Mouse (Mus musculus) liver, embryonic 15.5 days (tissue): Measurements from ENCODE around the gene Majin. TPM values are rescaled to one million over a fixed set of nuclear protein-coding genes. Genes with fewer than 3 reads are reported as not detected.

Experiments used
- ATAC-seq: fragments of 200-750 bp; cut with Nextera tagmentation; 2 replicates; pipeline ENCODE4 v1.8.0; 2017; ENCODE audit warnings: moderate number of reproducible peaks, mild to moderate bottlenecking, moderate library complexity; ENCODE audit not compliant: insufficient read depth
- H3K27ac ChIP-seq: fragments of 300-500 bp; sonication (generic); replicated peaks from 2 replicates; pipeline ENCODE4 v1.5.1; 2015; ENCODE audit warnings: mild to moderate bottlenecking, inconsistent platforms
- H3K27me3 ChIP-seq: fragments of 300-500 bp; sonication (generic); 2 replicates; pipeline ENCODE4 v1.6.1; 2015; ENCODE audit warnings: mild to moderate bottlenecking, inconsistent platforms
- H3K36me3 ChIP-seq: fragments of 300-500 bp; sonication (generic); replicated peaks from 2 replicates; pipeline ENCODE4 v1.6.1; 2015; ENCODE audit warnings: moderate library complexity, mild to moderate bottlenecking, inconsistent platforms
- H3K4me1 ChIP-seq: fragments of 300-500 bp; sonication (generic); replicated peaks from 2 replicates; pipeline ENCODE4 v1.6.1; 2015; ENCODE audit warnings: inconsistent platforms
- H3K4me2 ChIP-seq: fragments of 300-500 bp; sonication (generic); 2 replicates; pipeline ENCODE4 v1.6.1; 2015; ENCODE audit warnings: moderate library complexity, mild to moderate bottlenecking, inconsistent platforms
- H3K4me3 ChIP-seq: fragments of 300-500 bp; sonication (generic); replicated peaks from 2 replicates; pipeline ENCODE4 v1.5.1; 2015; ENCODE audit warnings: mild to moderate bottlenecking, inconsistent platforms
- H3K9ac ChIP-seq: fragments of 300-500 bp; sonication (generic); 2 replicates; pipeline ENCODE4 v1.6.1; 2015; ENCODE audit warnings: moderate library complexity, mild to moderate bottlenecking, inconsistent platforms
- H3K9me3 ChIP-seq: fragments of 300-500 bp; sonication (generic); replicated peaks from 2 replicates; pipeline ENCODE4 v1.6.1; 2016; ENCODE audit warnings: inconsistent platforms
- WGBS: fragments of 180-500 bp; shearing (Covaris S2); methylation state at CpG from one replicate; pipeline ENCODE4 v1.1.7; 2015; ENCODE audit warnings: mixed read lengths; ENCODE audit not compliant: insufficient replicate concordance; 5-methylcytosine and 5-hydroxymethylcytosine counted together
- polyA plus RNA-seq: library from polyadenylated mRNA; unstranded; fragments of >200 nt; fragmentation: Nextera tagmentation; extraction: Ambion mirVana; gene quantifications from 2 replicates; pipeline ENCODE4 v1.2.1, GENCODE M21; 2015

Gene Majin
- polyA plus RNA-seq, 1 experiment from 2014 or later: not detected

DNA sequence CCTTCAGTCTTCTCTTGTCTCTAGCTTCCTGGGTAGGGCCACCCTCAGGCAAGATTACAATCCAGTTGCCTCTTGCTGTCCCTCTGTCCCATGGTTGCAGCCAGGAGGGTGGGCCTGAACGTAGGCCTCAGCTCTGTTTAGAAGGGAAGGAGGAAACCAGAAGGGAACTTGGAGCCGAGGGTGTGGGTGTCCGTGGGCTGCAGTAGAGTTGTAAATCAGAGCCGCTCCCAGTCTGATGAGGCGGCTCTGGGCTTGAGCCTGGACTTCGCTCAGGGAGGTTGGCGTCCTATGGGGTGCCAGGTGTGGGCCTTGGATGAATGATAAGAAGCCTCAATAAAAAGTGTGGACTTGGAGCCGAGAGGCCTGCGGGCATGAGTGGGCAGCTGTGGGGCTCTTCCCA lies 80.0 kb downstream of the Majin start:
- 40% methylated on average over 9 of the region's 9 CpGs for WGBS
- peak overlapping the region; percentile 40 for H3K4me3 ChIP-seq
- H3K9ac ChIP-seq: peak overlapping the region; percentile 28; the same call in 1 of the 2 replicates
- peak overlapping the region; percentile 51 for H3K4me2 ChIP-seq
- no peaks in the 10 kb centered on the region for H3K9me3 ChIP-seq
- peak overlapping the region; percentile 14; the same call in 1 of the 2 replicates for H3K27ac ChIP-seq
- H3K27me3 ChIP-seq: peaks cover 7% of the 10 kb centered on the region; the same call in 1 of the 2 replicates
- ATAC-seq: no peak
- peaks cover 50% of the 10 kb centered on the region for H3K4me1 ChIP-seq
- peaks cover 26% of the 10 kb centered on the region for H3K36me3 ChIP-seq

DNA sequence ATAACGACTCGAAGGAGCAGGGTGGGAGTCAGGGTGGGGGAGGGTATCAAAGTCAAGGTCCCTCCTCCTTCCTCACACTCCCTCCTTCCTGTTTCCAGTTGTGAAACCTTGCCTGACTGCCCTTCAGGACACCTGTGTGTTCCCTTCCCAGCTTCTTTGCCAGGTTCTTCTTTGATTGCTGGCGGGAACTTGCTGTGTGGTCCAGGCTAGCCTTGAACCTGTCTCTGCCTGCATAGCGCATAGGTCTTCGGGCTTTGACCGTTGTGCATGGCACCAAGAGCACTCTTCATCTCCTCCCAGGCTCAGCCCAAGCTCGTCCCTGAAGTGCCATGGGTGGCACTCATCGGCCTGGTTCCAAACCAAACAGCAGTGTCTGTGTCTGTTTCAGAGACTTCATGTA lies 80.8 kb downstream of the Majin start:
- Histone ChIP-seq H3K9ac (no peak overlapping the region), H3K27ac (no peak overlapping the region)
- WGBS: 71% methylated on average over 8 of the region's 8 CpGs

DNA sequence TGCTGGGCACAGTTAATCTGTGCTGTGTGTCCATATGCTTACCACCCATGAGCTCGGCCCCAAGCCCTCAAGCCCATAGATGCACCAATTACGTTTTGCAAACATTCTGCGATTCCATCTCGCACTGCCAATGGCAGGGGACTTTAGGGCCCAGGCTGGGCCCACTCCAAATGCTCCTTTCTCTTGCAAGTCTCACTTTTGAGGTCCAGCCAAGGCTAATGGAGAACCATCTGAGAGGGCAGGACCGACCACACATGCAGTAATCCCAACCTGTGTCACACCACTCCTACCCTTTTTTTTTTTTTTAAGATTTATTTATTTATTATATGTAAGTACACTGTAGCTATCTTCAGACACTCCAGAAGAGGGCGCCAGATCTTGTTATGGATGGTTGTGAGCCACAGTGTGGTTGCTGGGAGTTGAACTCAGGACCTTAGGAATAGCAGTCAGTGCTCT lies 81.6 kb downstream of the Majin start:
- Histone ChIP-seq H3K4me3 (no peak overlapping the region), H3K9me3 (no peaks in the 10 kb centered on the region), H3K27me3 (peaks cover 7% of the 10 kb centered on the region; the same call in 1 of the 2 replicates), H3K27ac (no peak overlapping the region), H3K9ac (no peak overlapping the region), H3K4me2 (peak overlapping the region; percentile 51; the same call in 1 of the 2 replicates), H3K36me3 (peaks cover 14% of the 10 kb centered on the region), H3K4me1 (peaks cover 64% of the 10 kb centered on the region)
- WGBS: 47% methylated on average over 6 of the region's 6 CpGs
- ATAC-seq: no peak

More for the DNA sequence above, 80.8 kb downstream of the Majin start:
- peaks cover 21% of the 10 kb centered on the region for H3K36me3 ChIP-seq
- H3K9me3 ChIP-seq: no peaks in the 10 kb centered on the region
- peak overlapping the region; percentile 40 for H3K4me3 ChIP-seq
- ATAC-seq: no peak
- H3K4me2 ChIP-seq: peak overlapping the region; percentile 51
- H3K27me3 ChIP-seq: peaks cover 7% of the 10 kb centered on the region; the same call in 1 of the 2 replicates
- H3K4me1 ChIP-seq: peaks cover 58% of the 10 kb centered on the region

DNA sequence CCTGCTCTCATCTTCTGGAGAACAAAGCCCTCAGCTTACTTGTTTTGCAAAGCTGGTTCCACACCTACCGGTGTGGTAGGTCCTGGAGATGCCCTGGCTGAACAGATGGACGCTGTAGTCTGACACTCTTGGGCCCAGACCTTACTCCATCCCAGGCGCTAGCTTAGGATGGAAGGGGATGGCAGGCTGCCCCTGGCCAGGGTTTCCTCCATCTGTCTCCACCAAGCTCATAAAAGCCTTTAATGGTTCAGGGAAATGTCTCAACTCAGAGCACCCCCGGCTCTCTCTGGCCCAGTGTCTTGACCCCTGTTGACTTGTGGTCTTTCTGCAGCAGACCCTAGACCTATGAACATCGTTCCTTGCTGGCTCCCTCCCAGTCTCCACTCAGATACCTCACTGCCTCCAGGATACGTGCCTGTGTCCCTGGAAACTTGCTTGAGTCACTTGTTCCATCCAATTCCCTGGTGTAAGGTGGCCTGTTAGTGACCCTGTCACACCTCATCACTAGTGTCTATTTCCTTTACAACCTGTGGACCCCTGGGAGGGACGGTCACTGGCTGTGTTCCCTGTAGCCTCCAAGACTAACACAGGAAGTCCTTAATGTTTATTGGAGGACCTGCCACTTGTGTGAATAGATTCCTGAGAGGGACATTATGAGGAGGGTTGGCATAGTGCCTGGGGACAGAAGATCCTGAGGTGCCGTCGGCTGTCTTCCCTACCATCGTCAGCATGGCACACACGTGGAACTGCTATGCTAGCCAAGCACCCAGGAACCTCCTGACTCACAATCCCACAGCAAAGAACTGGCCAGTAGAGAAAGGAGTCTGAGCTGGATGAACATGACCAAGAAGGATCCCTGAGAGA lies 83.3 kb downstream of the Majin start:
- Histone ChIP-seq H3K4me1 (peaks cover 78% of the 10 kb centered on the region), H3K4me2 (no peak overlapping the region), H3K27ac (0 out of 2 replicates have a peak overlapping the region, but pooled peaks have one; percentile 69)

DNA sequence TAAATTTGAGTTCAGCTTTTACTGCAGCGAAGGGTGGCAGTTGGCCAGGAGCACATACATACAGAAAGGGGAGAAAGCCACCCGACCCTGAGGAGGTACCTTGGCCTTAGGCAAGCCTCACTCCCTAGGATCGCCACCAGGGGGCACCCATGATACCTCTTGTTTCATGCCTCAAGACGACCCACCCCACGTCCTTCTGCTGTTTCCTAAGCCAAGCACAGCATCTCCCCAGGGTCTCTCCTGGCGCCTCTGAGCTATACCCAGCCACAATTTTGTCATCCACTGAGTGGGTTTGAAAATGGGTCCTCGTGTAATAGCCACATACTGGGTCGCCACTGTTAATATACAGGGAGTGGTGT lies 84.0 kb downstream of the Majin start:
- peak; percentile 40 for ATAC-seq
- Histone ChIP-seq H3K27me3 (peaks cover 7% of the 10 kb centered on the region; the same call in 1 of the 2 replicates), H3K4me3 (no peak overlapping the region), H3K9me3 (no peaks in the 10 kb centered on the region), H3K4me1 (peaks cover 78% of the 10 kb centered on the region), H3K9ac (no peak overlapping the region), H3K27ac (peak overlapping the region; percentile 69), H3K4me2 (0 out of 2 replicates have a peak overlapping the region, but pooled peaks have one; percentile 6), H3K36me3 (no peaks in the 10 kb centered on the region)
- 12% methylated on average over 8 of the region's 8 CpGs for WGBS

More for the DNA sequence above, 83.3 kb downstream of the Majin start:
- ATAC-seq: no peak
- Histone ChIP-seq H3K4me3 (no peak overlapping the region), H3K27me3 (peaks cover 7% of the 10 kb centered on the region; the same call in 1 of the 2 replicates), H3K36me3 (no peaks in the 10 kb centered on the region), H3K9me3 (no peaks in the 10 kb centered on the region), H3K9ac (no peak overlapping the region)
- 49% methylated on average over 11 of the region's 11 CpGs for WGBS

DNA sequence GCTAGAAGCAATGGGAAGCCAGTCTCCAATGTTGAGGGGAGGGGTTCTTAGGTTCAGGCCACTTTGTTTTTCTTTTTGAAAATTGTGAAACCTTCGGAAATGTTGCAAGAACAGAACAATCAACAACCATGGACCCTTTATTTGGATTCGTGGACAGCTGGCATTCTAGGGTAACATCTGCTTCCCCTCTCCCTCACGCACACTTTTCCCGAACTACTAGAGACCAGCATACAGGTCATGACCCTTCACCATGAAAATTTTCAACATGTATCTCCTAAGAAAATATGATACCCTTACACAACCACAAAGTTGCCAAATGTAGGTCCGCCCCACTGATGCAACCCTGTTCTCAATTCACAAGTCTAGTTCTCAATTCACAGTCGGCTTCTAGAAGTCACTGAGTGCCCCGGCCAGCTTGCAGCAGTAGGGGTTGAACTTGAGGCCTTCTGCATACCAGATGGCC lies 84.5 kb downstream of the Majin start:
- ATAC-seq: peak; percentile 7; the same call in 1 of the 2 replicates
- Histone ChIP-seq H3K27ac (peak overlapping the region; percentile 69), H3K4me3 (no peak overlapping the region), H3K9me3 (no peaks in the 10 kb centered on the region), H3K4me1 (peaks cover 78% of the 10 kb centered on the region), H3K36me3 (no peaks in the 10 kb centered on the region), H3K27me3 (peaks cover 7% of the 10 kb centered on the region; the same call in 1 of the 2 replicates), H3K4me2 (no peak overlapping the region), H3K9ac (no peak overlapping the region)
- 60% methylated on average over 7 of the region's 7 CpGs for WGBS

DNA sequence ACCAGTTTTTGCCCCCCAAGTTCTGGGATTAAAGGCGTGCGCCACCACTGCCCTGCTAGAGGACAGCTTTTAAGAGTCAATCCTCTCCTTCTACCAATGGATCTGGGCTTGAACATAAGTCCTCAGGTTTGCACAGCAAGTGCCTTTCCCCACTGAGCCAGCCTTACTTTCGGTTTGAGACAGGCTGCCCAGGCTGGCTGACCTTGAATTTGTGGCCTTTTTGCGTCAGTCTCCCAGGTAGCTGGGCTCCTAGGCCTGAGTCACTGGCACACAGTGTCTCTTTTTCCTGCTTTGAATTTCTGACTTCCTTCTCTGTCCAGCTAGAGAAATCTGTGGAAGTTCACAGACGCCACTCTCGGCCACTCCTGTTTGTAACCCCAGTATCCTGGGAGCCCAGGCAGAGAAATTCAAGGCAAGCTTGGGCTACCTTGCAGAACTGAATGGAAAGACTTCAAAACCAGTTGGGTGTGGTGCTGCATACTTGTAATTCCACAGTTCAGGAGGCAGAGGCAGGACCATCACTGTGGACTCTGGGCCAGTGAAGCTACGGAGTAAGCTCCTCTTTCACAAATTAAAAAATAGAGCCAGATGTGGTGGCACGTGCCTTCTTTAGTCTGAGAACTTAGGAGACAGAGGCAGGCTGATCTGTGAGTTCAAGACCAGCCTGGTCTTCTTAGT lies 85.7 kb downstream of the Majin start:
- H3K9ac ChIP-seq: 0 out of 2 replicates have a peak overlapping the region, but pooled peaks have one; percentile 2
- 78% methylated on average over 8 of the region's 8 CpGs for WGBS
- peaks cover 80% of the 10 kb centered on the region for H3K4me1 ChIP-seq
- peak overlapping the region; percentile 69 for H3K27ac ChIP-seq
- H3K4me3 ChIP-seq: no peak overlapping the region
- no peak for ATAC-seq
- H3K27me3 ChIP-seq: peaks cover 7% of the 10 kb centered on the region; the same call in 1 of the 2 replicates
- H3K36me3 ChIP-seq: no peaks in the 10 kb centered on the region
- no peak overlapping the region for H3K4me2 ChIP-seq
- no peaks in the 10 kb centered on the region for H3K9me3 ChIP-seq

DNA sequence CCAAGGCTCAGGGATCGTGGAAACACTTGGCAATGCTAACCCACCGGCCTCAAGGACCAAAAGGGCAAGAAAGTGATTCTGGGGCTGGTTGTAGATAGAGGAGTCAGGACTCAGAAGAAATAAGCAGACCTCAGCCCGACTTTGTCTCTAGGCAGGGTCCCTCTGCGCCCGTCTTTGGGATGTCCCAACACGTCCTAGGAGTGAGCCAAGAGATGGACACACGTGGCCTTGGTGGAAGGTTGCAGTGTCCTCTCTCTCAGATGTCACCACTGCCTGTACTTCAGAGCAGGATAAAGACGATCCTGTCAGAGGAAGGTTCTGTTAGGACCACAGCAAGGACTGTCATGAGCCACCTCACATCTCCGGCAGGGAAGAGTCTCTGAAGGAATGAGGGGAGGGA lies 86.5 kb downstream of the Majin start:
- Histone ChIP-seq H3K4me1 (peaks cover 79% of the 10 kb centered on the region), H3K27me3 (peaks cover 7% of the 10 kb centered on the region; the same call in 1 of the 2 replicates), H3K9ac (no peak overlapping the region), H3K4me2 (no peak overlapping the region), H3K4me3 (no peak overlapping the region), H3K9me3 (no peaks in the 10 kb centered on the region), H3K27ac (0 out of 2 replicates have a peak overlapping the region, but pooled peaks have one; percentile 48), H3K36me3 (no peaks in the 10 kb centered on the region)
- no peak; the same call in 1 of the 2 replicates for ATAC-seq
- WGBS: 62% methylated on average over 9 of the region's 9 CpGs

DNA sequence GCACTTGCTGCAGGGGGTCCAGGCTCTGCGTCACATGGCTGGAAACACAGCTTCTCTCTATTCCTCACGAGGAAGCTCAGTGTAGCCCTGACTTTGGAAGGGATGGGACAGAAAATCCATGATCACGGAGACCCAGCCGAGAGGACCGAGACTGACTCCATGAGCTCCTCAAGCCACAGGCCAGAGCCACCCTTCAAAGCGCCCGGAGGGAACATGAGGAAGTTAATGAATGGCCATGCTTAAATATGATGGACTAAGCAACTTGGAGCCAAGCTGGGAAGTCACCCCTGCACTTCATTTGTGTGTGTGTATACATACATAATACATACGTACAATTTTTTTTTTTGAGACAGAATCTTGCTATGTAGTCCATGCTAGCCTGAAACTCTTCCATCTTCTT lies 87.0 kb downstream of the Majin start:
- no peak overlapping the region for H3K27ac ChIP-seq
- H3K9me3 ChIP-seq: no peaks in the 10 kb centered on the region
- H3K9ac ChIP-seq: no peak overlapping the region
- H3K36me3 ChIP-seq: no peaks in the 10 kb centered on the region
- peaks cover 7% of the 10 kb centered on the region; the same call in 1 of the 2 replicates for H3K27me3 ChIP-seq
- no peak for ATAC-seq
- 57% methylated on average over 8 of the region's 8 CpGs for WGBS
- peaks cover 84% of the 10 kb centered on the region for H3K4me1 ChIP-seq
- no peak overlapping the region for H3K4me3 ChIP-seq
- H3K4me2 ChIP-seq: no peak overlapping the region

DNA sequence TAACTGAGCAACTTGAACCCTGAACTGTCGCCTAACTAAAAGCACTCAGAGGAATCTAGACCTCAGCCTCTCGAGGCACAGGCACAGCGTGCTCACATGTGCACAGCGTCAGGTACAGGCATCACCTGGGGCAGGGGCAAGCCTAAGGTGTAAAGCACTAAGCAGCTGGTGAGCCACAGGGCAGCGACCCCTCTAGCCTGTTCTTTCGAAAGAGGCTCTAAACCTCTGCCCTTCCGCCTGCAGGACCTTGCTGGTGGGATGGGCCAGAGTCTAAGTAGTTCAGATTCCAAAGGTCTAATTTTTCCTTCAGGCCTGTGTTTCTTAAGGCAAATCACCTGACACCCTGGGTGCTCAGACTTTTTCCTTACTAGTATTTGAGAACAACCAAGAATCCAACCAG lies 87.9 kb downstream of the Majin start:
- no peak overlapping the region for H3K4me3 ChIP-seq
- no peaks in the 10 kb centered on the region for H3K36me3 ChIP-seq
- H3K4me1 ChIP-seq: peaks cover 85% of the 10 kb centered on the region
- ATAC-seq: no peak
- H3K9me3 ChIP-seq: no peaks in the 10 kb centered on the region
- H3K27ac ChIP-seq: peak overlapping the region; percentile 24; the same call in 1 of the 2 replicates
- peaks cover 7% of the 10 kb centered on the region; the same call in 1 of the 2 replicates for H3K27me3 ChIP-seq
- H3K4me2 ChIP-seq: no peak overlapping the region
- H3K9ac ChIP-seq: no peak overlapping the region
- 73% methylated on average over 7 of the region's 7 CpGs for WGBS
